Mouse (Mus musculus): ENCODE data around the gene Insyn1. TPM values are rescaled to one million over a fixed set of nuclear protein-coding genes. Genes with fewer than 3 reads are reported as not detected.

The Insyn1 gene
- total and polyA plus RNA-seq, 3 experiments, result 2.4 to 5.5 (median 2.5) TPM

DNA sequence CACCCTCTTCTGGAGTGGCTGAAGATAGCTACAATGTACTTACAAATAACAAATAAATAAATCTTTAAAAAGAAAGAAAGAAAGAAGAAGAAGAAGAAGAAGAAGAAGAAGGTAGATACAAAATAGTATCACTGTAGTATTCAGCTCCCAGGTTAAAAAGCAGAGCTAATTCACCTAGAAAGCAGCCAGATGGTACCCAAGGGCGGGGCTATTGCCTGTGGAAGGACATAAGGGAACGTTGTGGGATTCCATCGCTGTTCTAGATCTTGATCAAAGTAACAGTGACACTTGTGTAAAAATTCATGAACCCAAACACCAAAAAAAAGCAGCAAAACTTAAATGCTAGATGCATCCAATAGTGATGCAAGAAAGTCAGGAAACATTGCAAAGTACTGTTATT, 31.6 kb downstream of the Insyn1 start:
- H3K79me2 ChIP-seq (replicated peaks; ENCODE audit: control insufficient read depth, extremely low read depth, insufficient read depth, poor library complexity, severe bottlenecking), result no peaks in the 10 kb centered on the region
- no peaks in the 10 kb centered on the region for H3K36me3 ChIP-seq (replicated peaks in 1 of 2; ENCODE audit: control insufficient read depth in 1 of 2, insufficient read depth in 1 of 2, low read length in 1 of 2)
- DNase-seq (ENCODE audit: extremely low read depth), result no peak
- dilution Hi-C loops (cut with MboI; ENCODE audit: extremely low pct_ligation_motif_present, extremely low pct_unique_long_range_greater_than_20kb, low sequenced_read_pairs) (no loop called here), in situ Hi-C loops (cut with MboI; ENCODE audit: low pct_ligation_motif_present, low pct_unique_long_range_greater_than_20kb, low sequenced_read_pairs) (no loop called here)
- TF ChIP-seq ZNF384 (IDR thresholded peaks at IDR 0.05; ENCODE audit: low read depth, low read length) (no peak), MYC (IDR thresholded peaks at IDR 0.05; ENCODE audit: low read depth, low read length) (no peak), NRF1 (IDR thresholded peaks at IDR 0.05; ENCODE audit: low read depth, low read length) (no peak), IRF4 (IDR thresholded peaks at IDR 0.05; ENCODE audit: low read depth, low read length) (no peak), ZKSCAN1 (IDR thresholded peaks at IDR 0.05; ENCODE audit: borderline replicate concordance, low read depth, low read length) (no peak), CHD2 (IDR thresholded peaks at IDR 0.05; ENCODE audit: low read length) (no peak), ZMIZ1 (IDR thresholded peaks at IDR 0.05; ENCODE audit: low read depth, low read length) (no peak), ZC3H11A (IDR thresholded peaks at IDR 0.05; ENCODE audit: low read depth, low read length) (no peak), USF1 (IDR thresholded peaks at IDR 0.05; ENCODE audit: low read depth, low read length) (no peak), SIN3A (IDR thresholded peaks at IDR 0.05; ENCODE audit: low read length) (no peak)
- no peaks in the 10 kb centered on the region for H3K9me3 ChIP-seq (replicated peaks; ENCODE audit: low read length)
- no peak overlapping the region for H3K4me2 ChIP-seq (ENCODE audit: insufficient read depth, low read depth, poor library complexity, severe bottlenecking)
- no peak overlapping the region for H3K9ac ChIP-seq (ENCODE audit: insufficient read depth, low read depth)
- H3K4me3 ChIP-seq (replicated peaks in 1 of 3; ENCODE audit: low read depth in 2 of 3, low read length in 2 of 3, poor library complexity in 1 of 3), result no peak overlapping the region
- peaks cover 17 to 67% of the 10 kb centered on the region in 2 experiments for H3K4me1 ChIP-seq (ENCODE audit: control insufficient read depth in 1 of 2, insufficient read depth in 2 of 2)
- H3K27me3 ChIP-seq (replicated peaks), result no peaks in the 10 kb centered on the region
- H3K27ac ChIP-seq (ENCODE audit: insufficient read depth, low read depth), result no peak overlapping the region

DNA sequence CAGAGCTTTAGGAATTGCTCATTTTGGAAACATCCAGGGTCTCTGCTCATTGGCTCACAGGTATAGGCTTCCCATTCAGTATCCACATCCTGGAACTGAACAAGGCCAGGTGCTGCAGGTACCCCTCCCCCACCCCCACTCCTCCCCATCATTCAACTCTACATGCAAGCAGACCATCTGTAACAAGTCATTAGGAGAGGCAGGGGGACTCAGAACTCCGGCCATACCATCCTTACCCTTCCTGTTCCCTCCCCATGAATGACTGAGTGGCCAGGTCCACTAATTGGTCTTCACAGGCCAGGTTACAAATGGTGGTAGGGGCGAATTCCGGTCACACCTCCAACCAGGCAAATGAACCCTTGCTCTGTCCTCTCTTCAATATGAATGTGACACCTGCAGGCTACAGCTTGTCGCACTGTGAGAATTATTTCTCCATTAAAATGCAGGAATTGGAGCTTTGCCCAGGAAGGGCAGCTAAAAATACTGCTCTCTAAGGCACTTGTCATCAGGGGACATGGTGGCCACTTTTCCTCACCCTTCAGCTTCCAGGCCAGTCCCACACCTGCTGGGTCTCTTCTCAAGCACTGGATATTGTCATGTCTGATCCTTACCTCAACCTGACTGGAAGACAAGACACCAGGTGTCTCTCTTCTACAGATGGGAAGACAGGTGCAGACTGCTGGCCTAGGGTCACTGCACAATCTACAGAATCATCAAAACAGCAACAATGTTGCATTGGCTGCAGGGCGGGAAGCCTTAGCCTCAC, 32.6 kb downstream of the Insyn1 start:
- no peak for DNase-seq (ENCODE audit: extremely low read depth)
- TF ChIP-seq MAX (IDR thresholded peaks at IDR 0.05; ENCODE audit: low read length) (no peak), E2F4 (IDR thresholded peaks at IDR 0.05; ENCODE audit: insufficient replicate concordance, low read depth, low read length) (no peak), JUND (conservative IDR thresholded peaks at IDR 0.05; ENCODE audit: low read depth, low read length) (no peak), EP300 (IDR thresholded peaks at IDR 0.05; ENCODE audit: low read length) (no peak), ZNF384 (IDR thresholded peaks at IDR 0.05; ENCODE audit: low read depth, low read length) (no peak), USF1 (IDR thresholded peaks at IDR 0.05; ENCODE audit: low read depth, low read length) (no peak), ZC3H11A (IDR thresholded peaks at IDR 0.05; ENCODE audit: low read depth, low read length) (no peak), MYC (IDR thresholded peaks at IDR 0.05; ENCODE audit: low read depth, low read length) (no peak), RAD21 (IDR thresholded peaks at IDR 0.05; ENCODE audit: low read depth, low read length) (no peak), UBTF (IDR thresholded peaks at IDR 0.05; ENCODE audit: low read depth, low read length) (no peak), POLR2AphosphoS2 (IDR thresholded peaks at IDR 0.05; ENCODE audit: low read depth, low read length) (no peak), TBP (conservative IDR thresholded peaks at IDR 0.05; ENCODE audit: low read depth, low read length) (no peak), MXI1 (IDR thresholded peaks at IDR 0.05; ENCODE audit: low read depth, low read length) (no peak), BHLHE40 (IDR thresholded peaks at IDR 0.05; ENCODE audit: low read depth, low read length) (no peak)
- Histone ChIP-seq H3K4me3 (replicated peaks in 1 of 3; ENCODE audit: low read depth in 2 of 3, low read length in 2 of 3, poor library complexity in 1 of 3) (no peak overlapping the region), H3K9me3 (replicated peaks; ENCODE audit: low read length) (no peaks in the 10 kb centered on the region), H3K9ac (ENCODE audit: insufficient read depth, low read depth) (no peak overlapping the region), H3K36me3 (replicated peaks in 1 of 2; ENCODE audit: control insufficient read depth in 1 of 2, insufficient read depth in 1 of 2, low read length in 1 of 2) (no peaks in the 10 kb centered on the region), H3K4me1 (ENCODE audit: control insufficient read depth in 1 of 2, insufficient read depth in 2 of 2) (peaks cover 17 to 61% of the 10 kb centered on the region in 2 experiments), H3K27me3 (replicated peaks) (no peaks in the 10 kb centered on the region), H3K4me2 (ENCODE audit: insufficient read depth, low read depth, poor library complexity, severe bottlenecking) (no peak overlapping the region), H3K79me2 (replicated peaks; ENCODE audit: control insufficient read depth, extremely low read depth, insufficient read depth, poor library complexity, severe bottlenecking) (no peaks in the 10 kb centered on the region), H3K27ac (ENCODE audit: insufficient read depth, low read depth) (no peak overlapping the region)
- dilution Hi-C loops (cut with MboI; ENCODE audit: extremely low pct_ligation_motif_present, extremely low pct_unique_long_range_greater_than_20kb, low sequenced_read_pairs) (no loop called here), in situ Hi-C loops (cut with MboI; ENCODE audit: low pct_ligation_motif_present, low pct_unique_long_range_greater_than_20kb, low sequenced_read_pairs) (no loop called here)

All from CH12.LX (cell line).